Mouse (Mus musculus): ENCODE results near the gene Mcl1.
A peak's percentile ranks its signal among the peaks of the same experiment; 100 is the strongest.
"Not testable (repeated sequence)": the region's sequence is repeated elsewhere in the genome, so short reads cannot be mapped to it uniquely, and the experiment has no call there.

The Mcl1 gene

GRCm38 (mm10) chr3:95651033-95651373 lies 7.6 kb upstream of the Mcl1 start:
- DNase-seq: no peak

DNA sequence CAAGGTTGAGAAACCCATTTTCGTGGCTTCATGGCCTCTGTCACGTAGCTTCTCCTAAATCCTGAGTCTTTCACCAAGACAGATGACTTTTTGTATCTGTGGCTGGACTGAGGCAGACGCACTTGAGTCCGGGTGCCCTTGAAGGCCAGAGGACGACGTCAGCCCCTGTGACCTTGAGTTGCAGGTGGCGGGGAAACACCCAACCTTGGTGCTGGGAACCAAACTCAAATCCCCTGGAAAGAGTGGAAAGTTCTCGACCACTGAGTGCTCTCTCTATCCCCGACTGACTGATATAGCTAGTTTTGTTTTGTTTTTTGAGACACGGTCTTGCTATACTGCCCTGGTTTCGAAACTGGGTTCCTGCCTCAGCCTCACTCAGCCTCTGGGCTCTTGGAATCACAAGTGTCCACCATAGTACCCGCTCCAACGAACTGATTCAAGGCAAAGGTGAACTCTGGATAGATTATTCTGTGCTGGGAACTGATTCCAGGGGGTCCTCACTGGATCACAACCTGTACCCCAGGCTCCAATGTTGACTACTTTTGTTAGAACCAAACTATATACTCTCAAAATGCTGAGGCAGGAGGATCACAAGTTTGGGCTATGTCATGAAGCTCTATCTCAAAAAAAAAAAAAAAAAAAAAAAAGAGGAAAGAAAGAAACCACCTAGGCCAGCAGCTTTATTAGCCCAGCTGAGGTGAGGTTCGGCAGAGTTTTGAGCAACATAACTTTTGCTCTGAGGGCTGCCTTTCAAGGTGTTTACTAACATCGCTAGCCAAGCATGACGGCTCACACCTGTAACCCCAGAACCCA lies 7.0 kb upstream of the Mcl1 start:
- DNase-seq: no peak

DNA sequence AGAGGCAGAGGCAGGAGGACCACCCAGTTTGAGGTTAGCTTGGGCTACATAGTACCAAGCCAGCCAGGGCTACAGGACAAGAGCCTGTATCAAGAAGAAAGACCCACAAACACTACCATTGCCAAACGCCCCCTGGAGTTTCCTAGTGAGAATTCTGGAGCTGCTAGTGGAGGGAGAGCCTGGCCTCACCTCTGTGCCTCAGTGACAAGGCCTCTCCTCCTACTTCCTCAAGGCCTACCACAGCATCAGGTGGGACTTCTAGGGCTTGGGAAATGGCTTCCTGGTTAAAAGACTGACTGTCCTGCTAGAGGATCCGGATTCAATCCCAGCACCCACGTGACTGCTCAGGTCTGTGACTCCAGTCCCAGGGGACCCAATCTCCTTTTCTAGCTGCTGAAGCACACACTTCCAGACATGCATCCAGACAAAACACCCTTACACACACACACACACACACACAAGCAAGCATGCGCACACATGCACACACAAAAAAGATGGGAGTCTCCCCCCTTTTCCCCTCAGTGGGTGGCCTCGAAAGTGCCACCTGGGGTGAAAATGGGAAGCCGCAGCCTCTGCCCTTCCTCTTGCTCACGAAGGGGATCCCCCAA lies 6.3 kb upstream of the Mcl1 start:
- no peak for DNase-seq

DNA sequence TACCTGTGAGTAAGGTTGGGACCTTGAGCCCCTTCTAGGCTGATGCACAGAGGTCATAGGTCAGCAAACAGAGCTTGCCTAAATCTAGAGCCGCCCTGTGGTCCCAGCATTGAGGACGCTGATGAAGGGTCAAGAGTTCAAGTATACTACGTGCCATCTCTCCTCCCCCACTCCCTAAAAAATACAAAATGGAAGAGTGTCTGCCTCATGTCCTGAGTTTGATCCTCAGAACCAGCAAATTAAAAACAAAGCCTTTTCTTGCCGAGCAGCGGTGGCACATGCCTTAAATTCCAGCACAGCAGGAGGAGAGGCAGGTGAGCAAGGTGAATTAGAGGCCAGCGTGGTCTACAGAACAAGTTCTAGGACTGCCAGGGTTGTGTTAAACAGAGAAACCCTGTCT lies 5.7 kb upstream of the Mcl1 start:
- no peak for DNase-seq

GRCm38 (mm10) chr3:95653473-95654034 lies 5.0 kb upstream of the Mcl1 start:
- no peak for DNase-seq

GRCm38 (mm10) chr3:95654371-95654770 lies 4.2 kb upstream of the Mcl1 start:
- not testable (repeated sequence) for DNase-seq

GRCm38 (mm10) chr3:95655437-95655836 lies 3.2 kb upstream of the Mcl1 start:
- DNase-seq: no peak

- no peak for DNase-seq
These were observed 1.5 kb upstream of the Mcl1 start for GRCm38 (mm10) chr3:95657108-95657507.

DNA sequence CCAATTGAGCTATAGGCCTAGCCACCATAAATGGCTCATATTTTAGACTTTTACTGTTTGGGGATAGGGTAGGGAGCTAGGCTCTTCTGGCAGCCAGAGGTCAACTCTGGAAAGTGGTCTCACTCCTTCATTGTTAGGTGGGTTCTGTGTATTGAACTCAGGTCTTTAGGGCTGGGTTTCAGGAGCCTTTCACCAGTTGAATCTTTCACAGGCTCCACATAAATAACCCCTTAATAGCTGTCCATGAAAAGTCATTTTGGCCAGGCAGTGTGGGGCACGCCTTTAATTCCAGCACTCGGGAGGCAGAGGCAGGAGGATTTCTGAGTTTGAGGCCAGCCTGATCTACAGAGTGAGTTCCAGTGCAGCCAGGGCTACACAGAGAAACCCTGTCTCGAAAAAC lies 877 bp upstream of the Mcl1 start:
- no peak for DNase-seq

GRCm38 (mm10) chr3:95658868-95659712 lies 502 bp downstream of the Mcl1 start:
- peak; percentile 71 for DNase-seq

DNA sequence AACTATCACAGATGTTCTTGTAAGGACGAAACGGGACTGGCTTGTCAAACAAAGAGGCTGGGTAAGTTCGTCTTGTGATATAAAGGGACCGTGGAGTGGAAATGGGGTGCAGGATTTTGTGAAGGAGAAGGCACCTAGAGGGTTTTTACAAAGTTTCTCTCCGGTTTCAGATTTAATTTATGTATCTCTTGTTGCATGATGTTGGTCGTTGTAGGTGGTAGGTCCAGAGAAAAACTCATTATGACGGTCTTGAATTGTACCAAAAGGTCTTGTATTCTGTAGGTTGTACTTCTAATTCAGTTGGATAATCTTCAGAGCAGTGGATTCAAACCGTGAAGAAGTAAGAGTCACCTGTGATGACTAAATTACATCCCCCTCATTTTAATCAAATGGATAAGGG lies 1.4 kb downstream of the Mcl1 start:
- DNase-seq: no peak

GRCm38 (mm10) chr3:95660788-95661478 lies 2.3 kb downstream of the Mcl1 start:
- DNase-seq: no peak

DNA sequence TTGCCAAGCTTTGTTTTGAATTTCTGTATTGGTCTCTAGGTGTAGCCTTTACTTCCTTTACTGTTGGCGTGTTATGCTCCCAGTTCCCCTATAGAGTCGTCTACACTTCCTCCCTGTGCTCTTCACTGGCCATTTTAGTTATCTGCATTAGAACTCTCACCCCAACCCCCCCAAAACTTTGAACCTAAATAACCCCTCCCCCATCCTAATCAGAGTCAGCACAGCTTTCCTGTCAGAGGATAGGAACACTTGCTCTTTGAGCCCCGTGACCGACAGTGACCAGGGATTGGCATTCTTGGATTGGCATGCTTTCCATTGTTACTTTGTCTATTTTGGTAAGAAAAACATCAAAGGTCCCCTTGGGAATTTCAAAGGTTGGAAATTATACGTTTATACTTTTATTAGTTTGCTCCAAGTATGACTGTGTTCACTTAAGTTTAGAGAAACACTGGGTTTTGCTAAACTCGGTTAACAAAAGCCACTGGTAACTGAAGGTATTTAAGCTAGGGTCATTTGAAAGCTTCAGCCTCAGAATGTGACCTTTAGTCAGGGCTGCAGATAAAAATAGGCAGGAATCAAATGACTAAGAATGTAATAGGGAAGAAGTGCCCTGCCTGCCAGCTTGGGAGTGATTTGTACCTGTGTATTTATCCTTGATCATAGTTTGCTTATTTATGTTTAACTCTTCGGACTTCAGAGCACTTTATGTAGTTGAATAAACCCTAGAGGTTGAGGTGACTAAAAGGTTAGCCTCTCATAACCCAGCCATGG lies 3.5 kb downstream of the Mcl1 start:
- DNase-seq: no peak

- DNase-seq: no peak
These were observed 4.3 kb downstream of the Mcl1 start for GRCm38 (mm10) chr3:95662724-95663449.

DNA sequence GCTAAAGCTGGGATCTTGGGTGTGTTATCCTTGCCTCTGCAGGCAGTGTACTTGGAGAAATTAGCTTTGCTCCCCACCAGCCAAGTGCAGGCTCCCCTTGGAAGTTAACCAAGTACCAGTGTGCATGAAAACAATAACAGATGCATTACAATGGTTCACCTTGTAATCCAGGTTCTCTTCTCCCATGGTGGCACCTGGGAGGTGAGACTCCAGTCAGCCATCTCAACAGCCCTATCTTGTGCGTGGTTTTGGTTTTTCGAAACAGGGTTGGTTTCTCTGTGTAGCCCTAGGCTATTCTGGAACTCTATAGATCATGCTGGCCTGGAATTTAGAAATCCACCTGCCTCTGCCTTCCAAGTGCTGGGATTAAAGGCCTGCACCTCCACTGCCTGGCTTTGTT lies 4.9 kb downstream of the Mcl1 start:
- DNase-seq: no peak

DNA sequence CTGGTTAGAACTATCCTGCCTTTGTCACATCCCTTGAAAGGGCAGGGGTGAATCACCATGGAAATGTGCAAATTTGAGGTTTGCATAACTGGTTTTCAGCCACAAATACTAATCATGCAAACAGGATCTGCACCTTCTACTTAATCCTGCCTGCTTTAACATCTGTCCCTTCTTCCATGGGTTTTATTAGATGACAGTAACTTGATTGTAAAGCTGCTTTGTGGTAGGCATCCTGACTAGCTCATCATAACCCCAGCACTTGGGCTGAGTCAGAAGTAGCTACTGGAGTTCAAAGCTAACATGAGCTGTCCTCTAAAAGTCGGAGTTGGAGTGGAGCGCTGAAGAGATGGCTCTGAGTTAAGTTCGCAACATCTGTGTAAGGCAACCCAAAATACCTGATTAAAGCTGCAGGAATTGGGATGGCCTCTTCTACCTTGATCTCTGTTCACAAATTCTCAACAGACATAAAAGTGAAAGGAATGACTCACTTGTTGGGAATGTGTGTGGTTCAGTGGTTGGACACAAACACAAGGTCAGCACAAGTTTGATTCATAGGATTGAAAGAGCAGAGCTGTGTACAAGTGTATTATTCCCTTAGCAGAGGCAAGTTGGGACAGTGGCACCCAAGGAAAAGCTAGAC lies 5.5 kb downstream of the Mcl1 start:
- no peak for DNase-seq

DNA sequence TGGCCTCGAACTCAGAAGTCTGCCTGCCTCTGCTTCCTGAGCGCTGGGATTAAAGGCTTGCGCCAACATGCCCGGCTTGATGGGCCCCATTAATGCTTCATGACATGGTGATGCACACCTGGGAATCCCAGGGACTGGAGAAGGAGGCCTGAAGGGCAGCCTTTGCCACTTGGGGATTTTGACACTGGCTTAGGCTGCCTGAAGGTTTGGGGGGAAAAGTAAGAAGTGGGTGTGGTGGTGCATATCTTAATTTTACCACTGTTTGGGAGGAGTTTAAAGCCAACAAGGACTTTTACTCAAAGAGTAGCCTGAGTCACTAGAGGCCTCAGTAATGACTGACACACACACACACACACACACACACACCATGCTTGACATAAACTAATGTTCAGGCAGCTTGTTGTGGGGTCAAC lies 6.4 kb downstream of the Mcl1 start:
- DNase-seq: no peak

GRCm38 (mm10) chr3:95666124-95666844 lies 7.7 kb downstream of the Mcl1 start:
- no peak for DNase-seq

GRCm38 (mm10) chr3:95667521-95667920 lies 8.9 kb downstream of the Mcl1 start:
- no peak for DNase-seq

- peak; percentile 87 for DNase-seq
These were observed 9.4 kb downstream of the Mcl1 start for GRCm38 (mm10) chr3:95668026-95668425.

Measured in kidney, adult 11 months (tissue).